Comparison of ENCODE assay signal across 9 mouse cellular contexts in the genomic region with DNA sequence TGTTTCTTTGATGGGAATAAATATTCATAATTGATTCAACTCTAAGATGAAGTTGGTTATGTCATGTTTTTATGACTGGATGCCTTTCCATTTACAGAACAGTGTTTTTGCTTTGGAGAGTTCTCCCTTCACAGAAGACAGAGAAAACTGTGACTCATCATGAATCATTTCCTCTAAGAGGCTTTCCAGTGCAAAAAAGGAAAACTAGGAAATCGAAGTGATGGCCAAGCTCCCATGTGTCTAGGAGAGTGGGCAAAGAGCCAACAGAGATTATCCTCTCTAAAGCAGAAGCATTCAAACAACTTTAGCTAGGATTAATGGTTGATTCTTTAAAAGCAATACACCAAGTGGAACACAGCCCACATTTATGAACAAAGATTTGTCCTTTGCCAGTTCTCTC.
DNase-seq lines count a peak whose midpoint lies in the region; ATAC-seq and TF ChIP-seq lines count a peak whose summit lies in the region.
"Had no signal": no experiment of that assay in that cellular context is flagged by ENCODE, and none has a peak within 500 bp of the region (broad histone marks: within the 10 kb centered on the region; RNA-seq: fewer than 3 reads in every experiment).

No protein-coding gene starts in this region.

- ATAC-seq in forebrain, embryonic 14.5 days, result no peak
- ATAC-seq in forebrain, embryonic 11.5 days (replicated peaks; ENCODE audit: low FRiP score), result no peak

- no peak overlapping the region for H3K9ac ChIP-seq in forebrain, embryonic 14.5 days (ENCODE audit: low read length)
- H3K9ac ChIP-seq in forebrain, embryonic 11.5 days (ENCODE audit: low read length), result no peak overlapping the region
- H3K9ac ChIP-seq: liver, embryonic 13.5 days had no signal

- peak; percentile 50 for DNase-seq in forebrain, embryonic 14.5 days (ENCODE audit: low spot score)
- no peak for DNase-seq in forebrain, embryonic 11.5 days (ENCODE audit: low spot score)
- peak; percentile 6 for DNase-seq in urinary bladder, postnatal 25 days (ENCODE audit: low spot score)
- DNase-seq in urinary bladder, postnatal 10 days (ENCODE audit: low spot score), result no peak
- peak; percentile 9 to 39 for DNase-seq in layer of hippocampus, adult 2 months (ENCODE audit: low spot score in 2 of 2)
- peak; percentile 73 for DNase-seq in telencephalon, adult 2 months (ENCODE audit: low read depth, low spot score)
- no peak for DNase-seq in adrenal gland, postnatal 36 days
- no peak for DNase-seq in ovary, postnatal 10 days (ENCODE audit: low spot score)
- DNase-seq: liver, embryonic 13.5 days had no signal

- 54% methylated on average over 1 of the region's 1 CpGs for WGBS in forebrain, embryonic 14.5 days
- 69% methylated on average over 1 of the region's 1 CpGs for WGBS in forebrain, embryonic 11.5 days

- no peak overlapping the region for H3K27ac ChIP-seq in forebrain, embryonic 14.5 days (ENCODE audit: low read depth, low read length)
- no peak overlapping the region for H3K27ac ChIP-seq in forebrain, embryonic 11.5 days (ENCODE audit: low read depth, low read length)
- H3K27ac ChIP-seq in layer of hippocampus, adult 2 months, result no peak overlapping the region
- H3K27ac ChIP-seq: liver, embryonic 13.5 days had no signal

- no peak for TF ChIP-seq CTCF in layer of hippocampus, adult 2 months (conservative IDR thresholded peaks at IDR 0.05)

- no peaks in the 10 kb centered on the region for H3K27me3 ChIP-seq in forebrain, embryonic 14.5 days (replicated peaks; ENCODE audit: control insufficient read depth, insufficient read depth, low read length)
- no peaks in the 10 kb centered on the region for H3K27me3 ChIP-seq in forebrain, embryonic 11.5 days (ENCODE audit: control insufficient read depth, insufficient read depth, low read length)
- H3K27me3 ChIP-seq: liver, embryonic 13.5 days had no signal

- H3K4me3 ChIP-seq in forebrain, embryonic 14.5 days (ENCODE audit: low read depth, low read length), result no peak overlapping the region
- H3K4me3 ChIP-seq in forebrain, embryonic 11.5 days (ENCODE audit: low read depth, low read length), result no peak overlapping the region
- H3K4me3 ChIP-seq in layer of hippocampus, adult 2 months, result no peak overlapping the region
- H3K4me3 ChIP-seq: liver, embryonic 13.5 days had no signal

- no peaks in the 10 kb centered on the region for H3K4me1 ChIP-seq in forebrain, embryonic 14.5 days (ENCODE audit: control insufficient read depth, insufficient read depth, low read length)
- no peaks in the 10 kb centered on the region for H3K4me1 ChIP-seq in forebrain, embryonic 11.5 days (replicated peaks; ENCODE audit: control insufficient read depth, insufficient read depth, low read length)
- H3K4me1 ChIP-seq: liver, embryonic 13.5 days had no signal

- no peak overlapping the region for H3K4me2 ChIP-seq in forebrain, embryonic 14.5 days (ENCODE audit: low read length)
- H3K4me2 ChIP-seq in forebrain, embryonic 11.5 days (ENCODE audit: low read depth, low read length, severe bottlenecking), result no peak overlapping the region
- H3K4me2 ChIP-seq: liver, embryonic 13.5 days had no signal

- no peaks in the 10 kb centered on the region for H3K9me3 ChIP-seq in forebrain, embryonic 14.5 days (replicated peaks; ENCODE audit: control insufficient read depth, low read length)
- H3K9me3 ChIP-seq in forebrain, embryonic 11.5 days (ENCODE audit: control insufficient read depth, low read length), result no peaks in the 10 kb centered on the region
- H3K9me3 ChIP-seq: liver, embryonic 13.5 days had no signal

- no peaks in the 10 kb centered on the region for H3K36me3 ChIP-seq in forebrain, embryonic 14.5 days (ENCODE audit: control insufficient read depth, insufficient read depth, low read length)
- H3K36me3 ChIP-seq in forebrain, embryonic 11.5 days (ENCODE audit: control insufficient read depth, insufficient read depth, low read length), result no peaks in the 10 kb centered on the region
- H3K36me3 ChIP-seq: liver, embryonic 13.5 days had no signal

Comparison
In these comparisons a context has a peak if more than half of its experiments do, and no peak if none do; other contexts are left out.
1. DNase-seq: peak in forebrain, embryonic 14.5 days (single experiment), urinary bladder, postnatal 25 days (single experiment), layer of hippocampus, adult 2 months (2 of 2) and telencephalon, adult 2 months (single experiment); none in forebrain, embryonic 11.5 days (single experiment), urinary bladder, postnatal 10 days (single experiment), adrenal gland, postnatal 36 days (0 of 2) and ovary, postnatal 10 days (single experiment).